Comparison of ENCODE assay signal across 9 mouse cellular contexts in the genomic region with DNA sequence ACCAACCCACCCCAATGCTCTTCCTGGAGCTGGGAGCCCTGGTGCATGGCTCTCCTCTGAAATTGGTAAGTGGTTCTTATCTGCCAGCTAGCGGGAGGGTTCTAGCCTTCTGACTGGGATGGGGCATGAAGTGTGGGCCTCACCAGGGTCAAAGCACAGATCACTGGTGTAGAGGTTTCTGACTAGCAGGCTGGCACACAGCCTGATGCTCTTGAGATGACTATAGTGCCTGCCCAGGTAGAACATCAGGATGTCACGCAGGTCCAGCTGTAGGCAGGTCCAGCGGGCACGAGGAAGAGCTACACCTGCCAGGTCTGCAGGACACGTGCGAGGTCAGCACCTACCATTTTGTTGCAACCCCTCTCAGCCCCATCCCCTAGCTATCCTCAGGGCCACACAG. TPM values are rescaled to one million over a fixed set of nuclear protein-coding genes. Genes with fewer than 3 reads are reported as not detected.
DNase-seq lines count a peak whose midpoint lies in the region; ATAC-seq and TF ChIP-seq lines count a peak whose summit lies in the region.
"Had no signal": no experiment of that assay in that cellular context is flagged by ENCODE, and none has a peak within 500 bp of the region (broad histone marks: within the 10 kb centered on the region; RNA-seq: fewer than 3 reads in every experiment).

No protein-coding gene starts in this region.

- no peaks in the 10 kb centered on the region for H3K9me3 ChIP-seq in lung, embryonic 14.5 days (ENCODE audit: low read depth, low read length)
- H3K9me3 ChIP-seq in forebrain, embryonic 11.5 days (ENCODE audit: control insufficient read depth, low read length), result no peaks in the 10 kb centered on the region
- H3K9me3 ChIP-seq in limb, embryonic 14.5 days (ENCODE audit: control insufficient read depth, low read length), result no peaks in the 10 kb centered on the region
- no peaks in the 10 kb centered on the region for H3K9me3 ChIP-seq in stomach, embryonic 15.5 days

- peak overlapping the region; percentile 67 for H3K4me3 ChIP-seq in lung, embryonic 14.5 days (ENCODE audit: low read depth, low read length)
- peak overlapping the region; percentile 64 for H3K4me3 ChIP-seq in forebrain, embryonic 11.5 days (ENCODE audit: low read depth, low read length)
- peak overlapping the region; percentile 63; the same call in 1 of the 2 replicates for H3K4me3 ChIP-seq in limb, embryonic 14.5 days (replicated peaks; ENCODE audit: low read length)
- H3K4me3 ChIP-seq in stomach, embryonic 15.5 days (replicated peaks), result peak overlapping the region; percentile 70; the same call in 1 of the 2 replicates

- peaks cover 2% of the 10 kb centered on the region; the same call in 1 of the 2 replicates for H3K36me3 ChIP-seq in lung, embryonic 14.5 days (ENCODE audit: insufficient read depth)
- no peaks in the 10 kb centered on the region for H3K36me3 ChIP-seq in forebrain, embryonic 11.5 days (ENCODE audit: control insufficient read depth, insufficient read depth, low read length)
- peaks cover 8% of the 10 kb centered on the region; the same call in 1 of the 2 replicates for H3K36me3 ChIP-seq in limb, embryonic 14.5 days (ENCODE audit: control insufficient read depth, insufficient read depth, low read length)
- peaks cover under 1% of the 10 kb centered on the region; the same call in 1 of the 2 replicates for H3K36me3 ChIP-seq in stomach, embryonic 15.5 days

- no peak for TF ChIP-seq POLR2A in limb, embryonic 14.5 days (IDR thresholded peaks at IDR 0.05; ENCODE audit: borderline replicate concordance, extremely low read depth, insufficient read depth, insufficient read length)

- 0 out of 2 replicates have a peak, but pooled peaks cover 5% of the 10 kb centered on the region for H3K4me1 ChIP-seq in lung, embryonic 14.5 days (ENCODE audit: insufficient read depth)
- H3K4me1 ChIP-seq in forebrain, embryonic 11.5 days (replicated peaks; ENCODE audit: control insufficient read depth, insufficient read depth, low read length), result peaks cover 14% of the 10 kb centered on the region
- peaks cover 13% of the 10 kb centered on the region for H3K4me1 ChIP-seq in limb, embryonic 14.5 days (ENCODE audit: control insufficient read depth, insufficient read depth, low read length)
- H3K4me1 ChIP-seq in stomach, embryonic 15.5 days, result peaks cover 14% of the 10 kb centered on the region

- ATAC-seq in lung, embryonic 14.5 days (ENCODE audit: insufficient read depth), result 0 out of 2 replicates have a peak, but pooled peaks have one; percentile 1
- no peak for ATAC-seq in forebrain, embryonic 11.5 days (replicated peaks; ENCODE audit: low FRiP score)
- ATAC-seq in limb, embryonic 14.5 days (ENCODE audit: low FRiP score, low read depth), result no peak
- ATAC-seq in stomach, embryonic 15.5 days (ENCODE audit: insufficient read depth, low FRiP score, low read depth), result no peak
- ATAC-seq: Patski had no signal

- no peak for TF ChIP-seq CTCF in lung, embryonic 14.5 days (IDR thresholded peaks at IDR 0.05; ENCODE audit: low read depth)

- 88% methylated on average over 6 of the region's 6 CpGs for WGBS in lung, embryonic 14.5 days
- WGBS in forebrain, embryonic 11.5 days, result 94% methylated on average over 6 of the region's 6 CpGs
- WGBS in limb, embryonic 14.5 days, result 91% methylated on average over 6 of the region's 6 CpGs
- WGBS in stomach, embryonic 15.5 days, result 89% methylated on average over 6 of the region's 6 CpGs

- no peak for DNase-seq in lung, embryonic 14.5 days
- DNase-seq in lung, postnatal 36 days, result no peak
- DNase-seq in forebrain, embryonic 11.5 days (ENCODE audit: low spot score), result no peak
- DNase-seq in limb, embryonic 14.5 days (ENCODE audit: low spot score), result no peak
- no peak for DNase-seq in adrenal gland, postnatal 14 days
- DNase-seq in kidney, adult 18-20 months, result no peak
- DNase-seq: thymus, postnatal 36 days had no signal

- peak overlapping the region; percentile 93 for H3K4me2 ChIP-seq in lung, embryonic 14.5 days
- H3K4me2 ChIP-seq in forebrain, embryonic 11.5 days (ENCODE audit: low read depth, low read length, severe bottlenecking), result peak overlapping the region; percentile 92
- peak overlapping the region; percentile 88 for H3K4me2 ChIP-seq in limb, embryonic 14.5 days (replicated peaks; ENCODE audit: low read depth, low read length, severe bottlenecking)
- H3K4me2 ChIP-seq in stomach, embryonic 15.5 days, result peak overlapping the region; percentile 92

- no peaks in the 10 kb centered on the region for H3K27me3 ChIP-seq in lung, embryonic 14.5 days (ENCODE audit: insufficient read depth, low read length)
- no peaks in the 10 kb centered on the region for H3K27me3 ChIP-seq in forebrain, embryonic 11.5 days (ENCODE audit: control insufficient read depth, insufficient read depth, low read length)
- no peaks in the 10 kb centered on the region for H3K27me3 ChIP-seq in limb, embryonic 14.5 days (ENCODE audit: control insufficient read depth, insufficient read depth, low read length)
- no peaks in the 10 kb centered on the region for H3K27me3 ChIP-seq in stomach, embryonic 15.5 days (replicated peaks)
- H3K27me3 ChIP-seq: Patski had no signal

- no peak overlapping the region for H3K27ac ChIP-seq in lung, embryonic 14.5 days (ENCODE audit: low read depth)
- no peak overlapping the region for H3K27ac ChIP-seq in forebrain, embryonic 11.5 days (ENCODE audit: low read depth, low read length)
- H3K27ac ChIP-seq in limb, embryonic 14.5 days (replicated peaks; ENCODE audit: low read depth, low read length), result no peak overlapping the region
- H3K27ac ChIP-seq in stomach, embryonic 15.5 days, result no peak overlapping the region

- peak overlapping the region; percentile 81; the same call in 1 of the 2 replicates for H3K9ac ChIP-seq in lung, embryonic 14.5 days
- H3K9ac ChIP-seq in forebrain, embryonic 11.5 days (ENCODE audit: low read length), result peak overlapping the region; percentile 84
- H3K9ac ChIP-seq in limb, embryonic 14.5 days (ENCODE audit: low read depth, low read length, severe bottlenecking), result 0 out of 2 replicates have a peak overlapping the region, but pooled peaks have one; percentile 2
- H3K9ac ChIP-seq in stomach, embryonic 15.5 days, result peak overlapping the region; percentile 71; the same call in 1 of the 2 replicates

RNA-seq across cellular contexts. Expression of a gene that starts 1.1 kb away (rescaled TPM):
- polyA plus RNA-seq in lung, embryonic 14.5 days (2014; fragmentation: Nextera tagmentation; extraction: Ambion mirVana), result 29.9 and 34.1 TPM in 2 replicates
- polyA plus RNA-seq in forebrain, embryonic 11.5 days (2014; fragmentation: Nextera tagmentation; extraction: Ambion mirVana), result 41.3 and 46.3 TPM in 2 replicates
- 68.0 and 90.0 TPM in 2 replicates for polyA plus RNA-seq in limb, embryonic 14.5 days (2012; rRNA removed)
- 18.1 and 22.1 TPM in 2 replicates for polyA plus RNA-seq in limb, embryonic 14.5 days (2014; fragmentation: Nextera tagmentation; extraction: Ambion mirVana)
- polyA plus RNA-seq in stomach, embryonic 15.5 days (2015; fragmentation: Nextera tagmentation; extraction: Ambion mirVana), result 21.0 and 22.9 TPM in 2 replicates
- total RNA-seq in adrenal gland, postnatal 14 days (2021), result 23.1 and 23.2 TPM in 2 replicates

RNA-seq across cellular contexts. Expression of a gene that starts 8.3 kb away (rescaled TPM):
- polyA plus RNA-seq in lung, embryonic 14.5 days (2014; fragmentation: Nextera tagmentation; extraction: Ambion mirVana), result 17.7 and 17.9 TPM in 2 replicates
- 8.9 and 13.1 TPM in 2 replicates for polyA plus RNA-seq in forebrain, embryonic 11.5 days (2014; fragmentation: Nextera tagmentation; extraction: Ambion mirVana)
- 12.3 and 13.1 TPM in 2 replicates for polyA plus RNA-seq in limb, embryonic 14.5 days (2012; rRNA removed)
- 13.4 and 20.2 TPM in 2 replicates for polyA plus RNA-seq in limb, embryonic 14.5 days (2014; fragmentation: Nextera tagmentation; extraction: Ambion mirVana)
- 52.2 and 54.2 TPM in 2 replicates for polyA plus RNA-seq in stomach, embryonic 15.5 days (2015; fragmentation: Nextera tagmentation; extraction: Ambion mirVana)
- total RNA-seq in adrenal gland, postnatal 14 days (2021), result 336 and 337 TPM in 2 replicates

RNA-seq across cellular contexts. Expression of a gene that starts 14.6 kb away (rescaled TPM):
- 44.6 and 45.7 TPM in 2 replicates for polyA plus RNA-seq in lung, embryonic 14.5 days (2014; fragmentation: Nextera tagmentation; extraction: Ambion mirVana)
- 63.2 and 65.2 TPM in 2 replicates for polyA plus RNA-seq in forebrain, embryonic 11.5 days (2014; fragmentation: Nextera tagmentation; extraction: Ambion mirVana)
- 61.7 and 62.9 TPM in 2 replicates for polyA plus RNA-seq in limb, embryonic 14.5 days (2012; rRNA removed)
- 51.4 and 52.0 TPM in 2 replicates for polyA plus RNA-seq in limb, embryonic 14.5 days (2014; fragmentation: Nextera tagmentation; extraction: Ambion mirVana)
- polyA plus RNA-seq in stomach, embryonic 15.5 days (2015; fragmentation: Nextera tagmentation; extraction: Ambion mirVana), result 67.4 and 68.3 TPM in 2 replicates
- total RNA-seq in adrenal gland, postnatal 14 days (2021), result 72.1 and 88.0 TPM in 2 replicates

RNA-seq across cellular contexts. Expression of a gene that starts 15.6 kb away (rescaled TPM):
- polyA plus RNA-seq in lung, embryonic 14.5 days (2014; fragmentation: Nextera tagmentation; extraction: Ambion mirVana), result 10.8 and 11.0 TPM in 2 replicates
- 9.1 and 12.2 TPM in 2 replicates for polyA plus RNA-seq in forebrain, embryonic 11.5 days (2014; fragmentation: Nextera tagmentation; extraction: Ambion mirVana)
- polyA plus RNA-seq in limb, embryonic 14.5 days (2012; rRNA removed), result 101 and 126 TPM in 2 replicates
- polyA plus RNA-seq in limb, embryonic 14.5 days (2014; fragmentation: Nextera tagmentation; extraction: Ambion mirVana), result 10.6 and 16.9 TPM in 2 replicates
- 23.1 and 23.6 TPM in 2 replicates for polyA plus RNA-seq in stomach, embryonic 15.5 days (2015; fragmentation: Nextera tagmentation; extraction: Ambion mirVana)
- total RNA-seq in adrenal gland, postnatal 14 days (2021), result 95.9 and 108 TPM in 2 replicates

RNA-seq across cellular contexts. Expression of a gene that starts 18.7 kb away (rescaled TPM):
- 1.0 and 1.4 TPM in 2 replicates for polyA plus RNA-seq in lung, embryonic 14.5 days (2014; fragmentation: Nextera tagmentation; extraction: Ambion mirVana)
- polyA plus RNA-seq in forebrain, embryonic 11.5 days (2014; fragmentation: Nextera tagmentation; extraction: Ambion mirVana), result 1.6 and 1.9 TPM in 2 replicates
- polyA plus RNA-seq in limb, embryonic 14.5 days (2012; rRNA removed), result 13.0 and 19.4 TPM in 2 replicates
- 2.2 and 2.5 TPM in 2 replicates for polyA plus RNA-seq in limb, embryonic 14.5 days (2014; fragmentation: Nextera tagmentation; extraction: Ambion mirVana)
- 1.6 and 2.7 TPM in 2 replicates for polyA plus RNA-seq in stomach, embryonic 15.5 days (2015; fragmentation: Nextera tagmentation; extraction: Ambion mirVana)
- 10.9 and 11.8 TPM in 2 replicates for total RNA-seq in adrenal gland, postnatal 14 days (2021)

Comparison
In these comparisons a context has a peak if more than half of its experiments do, and no peak if none do; other contexts are left out.
1. H3K9ac ChIP-seq: peak in every context shown above with its lines; median percentile 84 in forebrain, embryonic 11.5 days; 81 in lung, embryonic 14.5 days; 71 in stomach, embryonic 15.5 days; 2 in limb, embryonic 14.5 days.